In genomic region chr2:52891115-52891514, GRCm38 (mm10) we compare ENCODE assay signal across 19 mouse cellular contexts. TPM values are rescaled to one million over a fixed set of nuclear protein-coding genes. Genes with fewer than 3 reads are reported as not detected.
DNase-seq lines count a peak whose midpoint lies in the region; ATAC-seq and TF ChIP-seq lines count a peak whose summit lies in the region.
"Had no signal": no experiment of that assay in that cellular context is flagged by ENCODE, and none has a peak within 500 bp of the region (broad histone marks: within the 10 kb centered on the region; RNA-seq: fewer than 3 reads in every experiment).

No protein-coding gene starts in this region.

- H3K4me2 ChIP-seq in intestine, embryonic 15.5 days (replicated peaks), result no peak overlapping the region
- no peak overlapping the region for H3K4me2 ChIP-seq in forebrain, embryonic 15.5 days (replicated peaks)
- H3K4me2 ChIP-seq: neural tube, embryonic 15.5 days had no signal

- TF ChIP-seq CTCF in kidney, adult 2 months (conservative IDR thresholded peaks at IDR 0.05; ENCODE audit: insufficient read depth, insufficient read length, low read depth, low read length), result no peak

- no peaks in the 10 kb centered on the region for H3K9me3 ChIP-seq in intestine, embryonic 15.5 days
- no peaks in the 10 kb centered on the region for H3K9me3 ChIP-seq in forebrain, embryonic 15.5 days
- H3K9me3 ChIP-seq: neural tube, embryonic 15.5 days had no signal

- 33% methylated on average over 8 of the region's 8 CpGs for WGBS in kidney, adult 2 months
- 80% methylated on average over 8 of the region's 8 CpGs for WGBS in intestine, embryonic 15.5 days
- WGBS in forebrain, embryonic 15.5 days, result 93% methylated on average over 8 of the region's 8 CpGs

- no peak for TF ChIP-seq POLR2A in kidney, adult 2 months (IDR thresholded peaks at IDR 0.05; ENCODE audit: low read depth, low read length)

- H3K36me3 ChIP-seq in kidney, adult 2 months (ENCODE audit: control insufficient read depth, insufficient read depth, low read length), result no peaks in the 10 kb centered on the region
- no peaks in the 10 kb centered on the region for H3K36me3 ChIP-seq in intestine, embryonic 15.5 days
- no peaks in the 10 kb centered on the region for H3K36me3 ChIP-seq in forebrain, embryonic 15.5 days
- H3K36me3 ChIP-seq: neural tube, embryonic 15.5 days had no signal

- no peak overlapping the region for H3K9ac ChIP-seq in intestine, embryonic 15.5 days
- no peak overlapping the region for H3K9ac ChIP-seq in forebrain, embryonic 15.5 days (replicated peaks)
- H3K9ac ChIP-seq: neural tube, embryonic 15.5 days had no signal

- peaks cover 13% of the 10 kb centered on the region; the same call in 1 of the 2 replicates for H3K4me1 ChIP-seq in kidney, adult 2 months (ENCODE audit: control insufficient read depth, insufficient read depth, low read length)
- 0 out of 2 replicates have a peak, but pooled peaks cover 5% of the 10 kb centered on the region for H3K4me1 ChIP-seq in intestine, embryonic 15.5 days (replicated peaks)
- H3K4me1 ChIP-seq in forebrain, embryonic 15.5 days, result peaks cover 28% of the 10 kb centered on the region

- peak; percentile 66 for ATAC-seq in common myeloid progenitor, adult 5-6 weeks (replicated peaks; ENCODE audit: low read depth, poor library complexity, severe bottlenecking)
- peak; percentile 70 for ATAC-seq in megakaryocyte progenitor cell, adult 5-6 weeks (replicated peaks; ENCODE audit: poor library complexity)
- no peak for ATAC-seq in intestine, embryonic 15.5 days
- no peak for ATAC-seq in forebrain, embryonic 15.5 days (replicated peaks)
- ATAC-seq: forebrain, embryonic 14.5 days; midbrain, embryonic 16.5 days had no signal

- no peaks in the 10 kb centered on the region for H3K27me3 ChIP-seq in kidney, adult 2 months (replicated peaks; ENCODE audit: control insufficient read depth, insufficient read depth, low read length)
- no peaks in the 10 kb centered on the region for H3K27me3 ChIP-seq in intestine, embryonic 15.5 days (replicated peaks)
- H3K27me3 ChIP-seq in forebrain, embryonic 15.5 days, result no peaks in the 10 kb centered on the region
- H3K27me3 ChIP-seq: neural tube, embryonic 15.5 days had no signal

- no peak overlapping the region for H3K27ac ChIP-seq in kidney, adult 2 months (ENCODE audit: insufficient read depth, low read depth, low read length)
- H3K27ac ChIP-seq in intestine, embryonic 15.5 days, result no peak overlapping the region
- H3K27ac ChIP-seq in forebrain, embryonic 15.5 days (replicated peaks), result no peak overlapping the region
- H3K27ac ChIP-seq: gastrocnemius, adult 2 months; layer of hippocampus, adult 2 months; neural tube, embryonic 15.5 days had no signal

- DNase-seq in kidney, adult 2 months, result peak; percentile 26
- DNase-seq in kidney, adult 18-20 months, result no peak
- DNase-seq in 3T3-L1 (ENCODE audit: low read depth, low spot score), result peak; percentile 88
- DNase-seq in left cerebral cortex, adult 18-20 months (ENCODE audit: low spot score in 2 of 2), result no peak
- DNase-seq: adrenal gland, adult 8-10 months; cerebellum, adult 8-10 months; gastrocnemius, adult 2 months; liver; lung, adult 2 months; right cerebral cortex, adult 18-20 months; spleen, adult 18-20 months had no signal

- no peak overlapping the region for H3K4me3 ChIP-seq in kidney, adult 2 months (ENCODE audit: insufficient read depth, low read depth, low read length)
- H3K4me3 ChIP-seq in intestine, embryonic 15.5 days (replicated peaks), result no peak overlapping the region
- H3K4me3 ChIP-seq in forebrain, embryonic 15.5 days, result no peak overlapping the region
- H3K4me3 ChIP-seq: gastrocnemius, adult 2 months; layer of hippocampus, adult 2 months; neural tube, embryonic 15.5 days had no signal

RNA-seq across cellular contexts. Expression of gene Fmnl2, which starts 33.5 kb away (rescaled TPM):
- 2.7 and 4.3 TPM in 2 replicates for polyA plus RNA-seq in kidney, adult 2 months (2012; rRNA removed)
- 3.5 and 5.8 TPM in 2 replicates for total RNA-seq in common myeloid progenitor, adult 5-6 weeks (2017)
- 6.9 and 7.5 TPM in 2 replicates for total RNA-seq in megakaryocyte progenitor cell, adult 5-6 weeks (2015)
- 3.1 and 3.3 TPM in 2 replicates for total RNA-seq in megakaryocyte progenitor cell, adult 5-6 weeks (2017)
- polyA plus RNA-seq in intestine, embryonic 15.5 days (2015; fragmentation: Nextera tagmentation; extraction: Ambion mirVana), result 3.5 and 3.6 TPM in 2 replicates
- total RNA-seq in left cerebral cortex, adult 18-20 months (2021), result 10 to 100 TPM; 41.9 to 43.2 TPM
- polyA plus RNA-seq in forebrain, embryonic 15.5 days (2015; fragmentation: Nextera tagmentation; extraction: Ambion mirVana), result 18.1 and 18.6 TPM in 2 replicates

Comparison
In these comparisons a context has a peak if more than half of its experiments do, and no peak if none do; other contexts are left out.
1. DNase-seq: peak in kidney, adult 2 months (single experiment) and 3T3-L1 (single experiment); none in kidney, adult 18-20 months (single experiment) and left cerebral cortex, adult 18-20 months (0 of 2).
2. ATAC-seq: peak in common myeloid progenitor, adult 5-6 weeks (single experiment) and megakaryocyte progenitor cell, adult 5-6 weeks (single experiment); none in intestine, embryonic 15.5 days (single experiment) and forebrain, embryonic 15.5 days (single experiment).